Mouse (Mus musculus) erythroblast, embryonic 14.5 days (primary cell): ENCODE results near the gene 4932438H23Rik. TPM values are rescaled to one million over a fixed set of nuclear protein-coding genes. Genes with fewer than 3 reads are reported as not detected.
"Not testable (repeated sequence)": the region's sequence is repeated elsewhere in the genome, so short reads cannot be mapped to it uniquely, and the experiment has no call there.

Experiments used
- H3K27me3 ChIP-seq: 2 replicates; pipeline ENCODE4 v1.6.1; 2012; ENCODE audit warnings: inconsistent platforms; ENCODE audit not compliant: control insufficient read depth
- H3K36me3 ChIP-seq: 2 replicates; pipeline ENCODE4 v1.6.1; 2012; ENCODE audit warnings: mild to moderate bottlenecking, inconsistent platforms; ENCODE audit not compliant: control insufficient read depth
- H3K4me1 ChIP-seq: 2 replicates; pipeline ENCODE4 v1.6.1; 2012; ENCODE audit warnings: inconsistent platforms; ENCODE audit not compliant: control insufficient read depth
- H3K4me3 ChIP-seq: replicated peaks from 2 replicates; pipeline ENCODE3; 2012; ENCODE audit warnings: moderate library complexity, mild to moderate bottlenecking, inconsistent platforms
- H3K9me3 ChIP-seq: 2 replicates; pipeline ENCODE4 v1.6.1; 2012; ENCODE audit warnings: low read length, inconsistent platforms, mixed read lengths; ENCODE audit not compliant: control insufficient read depth
- GATA1 ChIP-seq: IDR thresholded peaks from 2 replicates; pipeline ENCODE4 v1.6.1; 2012; ENCODE audit warnings: low read length, inconsistent platforms, mixed read lengths
- TAL1 ChIP-seq: IDR thresholded peaks from 3 replicates; pipeline ENCODE4 v1.6.1; 2012; ENCODE audit warnings: low read length, inconsistent platforms, mixed read lengths
- polyA plus RNA-seq: library from polyadenylated mRNA; stranded (reverse); fragments of >175 nt; gene quantifications from 2 replicates; pipeline ENCODE4 v1.2.3, GENCODE M21; 2012

4932438H23Rik gene
- polyA plus RNA-seq, 1 experiment, result not detected

DNA sequence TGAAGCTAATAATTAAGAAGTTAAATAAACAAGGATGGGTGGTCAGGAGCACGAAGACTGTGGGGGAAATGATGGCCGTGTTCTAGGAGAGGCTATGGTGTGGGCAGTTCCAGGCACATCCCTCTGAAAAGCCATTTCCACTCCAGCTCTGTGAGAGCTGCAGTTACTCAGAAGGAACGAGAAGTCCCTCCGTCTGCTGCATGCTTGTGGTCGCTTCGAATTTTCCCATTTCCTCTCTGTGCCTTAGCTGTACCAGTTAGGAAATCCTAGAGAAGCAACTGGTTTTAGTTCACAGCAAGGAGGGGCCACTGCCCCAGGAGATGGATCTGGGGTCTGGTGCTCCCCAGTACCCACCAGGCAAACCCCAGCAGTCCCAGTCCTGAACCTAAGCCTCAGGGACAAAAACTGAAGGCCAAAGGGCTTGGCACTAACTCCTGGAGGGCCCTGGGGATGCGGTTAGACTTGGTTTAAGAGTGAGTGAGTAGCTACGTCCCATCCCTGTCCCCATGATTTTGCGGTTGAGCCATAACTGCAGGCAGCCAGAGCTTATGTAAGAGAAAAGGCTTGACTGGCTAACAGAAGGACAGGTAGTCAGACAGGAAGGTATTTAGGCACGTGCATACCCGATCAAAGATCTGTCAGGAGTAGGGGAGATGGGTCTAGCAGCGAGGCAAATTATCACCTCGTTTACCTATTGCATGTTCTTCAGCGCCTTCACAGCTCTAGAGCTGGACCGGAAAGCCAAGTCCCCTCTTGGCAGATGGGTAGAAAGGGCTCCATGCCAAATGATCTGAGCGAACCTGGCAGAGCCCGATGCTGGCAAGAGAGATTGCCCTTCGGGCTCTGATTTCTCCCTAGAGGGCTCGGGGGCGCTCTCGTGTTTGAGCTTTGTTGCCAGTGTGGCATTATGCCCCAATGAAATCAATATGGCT, 10.3 kb downstream of the 4932438H23Rik start:
- H3K4me3 ChIP-seq, result no peak overlapping the region
- H3K9me3 ChIP-seq, result peaks cover 17% of the 10 kb centered on the region
- peaks cover 2% of the 10 kb centered on the region; the same call in 1 of the 2 replicates for H3K27me3 ChIP-seq
- peaks cover 20% of the 10 kb centered on the region for H3K36me3 ChIP-seq
- TF ChIP-seq GATA1 (no peak), TAL1 (no peak)
- H3K4me1 ChIP-seq, result peaks cover 80% of the 10 kb centered on the region

DNA sequence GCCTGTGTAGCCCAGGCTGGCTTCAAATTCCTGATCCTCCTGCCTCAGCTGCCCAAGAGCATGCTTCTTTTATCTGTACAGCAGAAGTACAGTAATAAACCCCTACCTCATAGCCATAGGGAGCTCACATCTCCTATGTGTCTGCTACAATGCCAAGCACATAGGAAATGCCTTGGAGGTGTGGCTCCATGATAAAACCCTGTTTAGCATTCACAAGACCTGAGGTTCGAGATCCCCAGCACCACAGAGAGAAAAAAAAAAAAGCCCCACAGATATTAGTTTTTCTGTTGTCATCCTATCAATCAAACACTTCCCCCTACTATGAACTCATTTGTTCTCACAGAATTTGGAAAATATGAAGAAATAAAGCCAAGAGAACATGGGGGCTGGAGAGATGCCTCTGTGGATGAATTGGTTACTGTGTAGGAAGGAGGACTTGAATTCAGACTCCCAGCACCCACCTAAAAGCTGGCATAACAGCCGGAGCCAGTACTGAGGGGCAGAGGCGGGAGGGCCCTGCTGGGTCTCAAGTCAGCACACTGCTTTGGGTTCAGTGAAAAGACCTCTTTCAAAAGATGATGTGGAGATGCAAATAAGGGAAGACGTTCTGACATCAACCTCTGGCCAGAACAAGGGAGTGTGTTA, 11.8 kb downstream of the 4932438H23Rik start:
- Histone ChIP-seq H3K27me3 (peaks cover 2% of the 10 kb centered on the region; the same call in 1 of the 2 replicates), H3K36me3 (peaks cover 16% of the 10 kb centered on the region), H3K4me1 (peaks cover 66% of the 10 kb centered on the region), H3K4me3 (no peak overlapping the region), H3K9me3 (peaks cover 17% of the 10 kb centered on the region)
- TF ChIP-seq GATA1, result no peak
- TF ChIP-seq TAL1, result no peak

DNA sequence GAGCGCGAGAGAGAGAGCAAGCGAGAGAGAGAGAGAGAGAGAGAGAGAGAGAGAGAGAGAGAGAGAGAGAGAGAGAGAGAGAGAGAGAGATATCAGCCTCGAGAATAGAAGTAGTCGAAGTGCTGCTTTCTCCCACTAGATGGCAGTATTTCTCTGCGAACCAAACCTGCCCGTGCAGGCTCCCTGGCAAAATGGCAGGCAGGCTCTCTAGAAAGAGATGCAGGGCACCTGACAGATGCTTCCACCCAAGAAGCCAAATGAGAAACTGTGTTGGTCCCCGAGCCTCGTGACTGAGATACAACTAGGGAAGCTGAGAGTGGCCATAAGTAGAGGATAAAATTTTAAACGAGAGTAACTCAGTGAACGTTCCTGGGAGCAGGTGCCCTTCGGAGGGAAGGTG, 13.4 kb downstream of the 4932438H23Rik start:
- Histone ChIP-seq H3K27me3 (peaks cover 2% of the 10 kb centered on the region; the same call in 1 of the 2 replicates), H3K4me3 (no peak overlapping the region), H3K9me3 (peaks cover 17% of the 10 kb centered on the region), H3K4me1 (peaks cover 54% of the 10 kb centered on the region), H3K36me3 (peaks cover 16% of the 10 kb centered on the region)
- TF ChIP-seq GATA1 (no peak), TAL1 (no peak)

DNA sequence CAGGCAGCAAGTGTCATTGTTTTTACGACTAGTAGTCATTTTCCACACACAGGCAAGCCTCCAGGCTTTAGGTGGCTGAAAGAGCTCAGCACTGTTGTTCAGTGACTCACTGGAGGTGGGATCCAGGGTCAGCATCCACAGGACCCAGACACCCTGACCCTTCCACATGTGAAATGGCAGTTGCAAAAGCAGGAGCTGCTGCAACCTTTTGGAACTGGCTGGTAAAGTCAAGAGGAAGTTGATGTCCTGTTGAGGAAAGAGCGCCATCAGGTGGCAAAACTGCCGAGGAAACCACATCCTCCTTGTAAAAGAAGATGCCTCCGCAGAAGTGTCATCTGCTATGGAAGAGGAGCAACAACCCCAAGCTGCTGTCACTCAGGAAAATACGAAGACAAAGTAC, 18.7 kb downstream of the 4932438H23Rik start:
- H3K4me3 ChIP-seq, result no peak overlapping the region
- H3K27me3 ChIP-seq, result peaks cover 1% of the 10 kb centered on the region; the same call in 1 of the 2 replicates
- H3K9me3 ChIP-seq, result no peaks in the 10 kb centered on the region
- H3K36me3 ChIP-seq, result no peaks in the 10 kb centered on the region
- peaks cover 16% of the 10 kb centered on the region for H3K4me1 ChIP-seq
- TF ChIP-seq GATA1 (no peak), TAL1 (no peak)

DNA sequence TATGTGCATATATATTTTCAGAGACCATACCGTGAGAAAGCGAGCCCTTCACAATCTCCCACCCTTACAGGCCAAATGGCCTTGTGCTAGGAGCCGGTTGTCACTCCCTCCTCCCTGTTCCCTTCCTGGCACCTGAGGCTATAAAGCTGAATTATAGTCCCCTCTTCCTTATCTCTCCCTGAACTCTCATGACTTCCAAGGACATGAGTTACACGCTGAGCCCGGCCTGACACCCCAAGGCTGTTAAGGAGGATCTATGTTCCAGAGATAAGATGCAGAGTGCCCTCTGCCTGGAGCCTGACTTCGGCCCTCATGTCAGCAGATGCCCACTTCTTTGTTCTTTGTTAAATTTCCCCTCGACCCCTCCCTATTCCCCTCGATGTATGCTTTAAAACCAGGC, 19.5 kb downstream of the 4932438H23Rik start:
- not testable (repeated sequence) for H3K4me3 ChIP-seq, H3K4me1 ChIP-seq, H3K36me3 ChIP-seq, H3K9me3 ChIP-seq, H3K27me3 ChIP-seq

DNA sequence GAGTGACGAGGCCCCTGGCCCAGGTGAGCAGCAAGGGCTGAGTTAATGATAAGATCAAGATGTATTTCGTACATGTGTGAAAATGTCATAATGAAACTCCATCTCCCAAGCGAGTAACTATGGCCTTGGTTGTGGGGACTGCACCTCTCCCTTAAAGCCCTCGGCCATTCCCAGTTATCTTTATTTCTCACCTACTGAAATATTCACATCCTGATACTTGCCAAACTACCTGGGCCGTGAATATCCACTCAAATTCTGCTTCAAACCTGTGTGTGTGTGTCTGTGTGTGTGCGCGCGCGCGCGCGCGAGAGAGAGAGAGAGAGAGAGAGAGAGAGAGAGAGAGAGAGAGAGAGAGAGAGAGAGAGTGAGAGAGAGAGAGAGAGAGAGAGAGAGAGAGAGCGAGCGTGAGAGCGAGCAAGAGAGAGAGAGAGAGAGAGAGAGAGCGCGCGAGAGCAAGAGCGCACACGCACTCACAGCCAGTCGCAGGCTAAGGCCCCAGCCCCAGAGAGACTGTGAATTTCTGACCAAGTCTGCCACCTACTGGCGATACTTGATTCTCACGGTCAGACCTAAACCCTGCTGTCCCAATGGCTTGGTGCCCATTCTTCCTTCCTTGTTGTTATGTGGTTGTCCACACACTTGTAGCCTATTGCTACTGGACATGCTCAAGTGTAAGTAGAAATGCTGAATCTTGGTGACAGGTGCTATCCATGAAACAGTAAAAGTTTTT, 21.6 kb downstream of the 4932438H23Rik start:
- Histone ChIP-seq H3K36me3 (no peaks in the 10 kb centered on the region), H3K4me3 (no peak overlapping the region), H3K27me3 (peaks cover 19% of the 10 kb centered on the region), H3K9me3 (no peaks in the 10 kb centered on the region), H3K4me1 (peaks cover 5% of the 10 kb centered on the region)
- TF ChIP-seq GATA1, result no peak
- no peak for TF ChIP-seq TAL1

DNA sequence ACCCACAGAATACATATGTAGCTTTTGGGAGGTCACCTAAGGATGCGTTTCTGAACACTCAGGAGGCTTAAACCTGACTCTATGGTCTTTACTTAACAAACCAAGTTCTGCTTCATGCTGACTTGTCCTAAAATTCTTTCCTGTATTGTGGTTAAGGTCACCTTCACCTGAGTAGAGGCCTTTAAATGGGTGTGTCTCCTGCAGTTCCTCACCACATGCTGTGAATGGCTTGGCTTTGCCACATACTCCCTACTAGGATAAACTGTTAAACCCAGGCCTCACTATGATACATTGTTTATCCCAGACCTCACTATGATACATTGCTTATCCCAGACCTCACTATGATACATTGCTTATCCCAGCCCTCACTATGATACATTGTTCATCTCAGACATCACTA, 22.7 kb downstream of the 4932438H23Rik start:
- Histone ChIP-seq H3K27me3 (peaks cover 24% of the 10 kb centered on the region), H3K36me3 (no peaks in the 10 kb centered on the region), H3K9me3 (no peaks in the 10 kb centered on the region), H3K4me3 (no peak overlapping the region), H3K4me1 (peaks cover 5% of the 10 kb centered on the region)
- TF ChIP-seq GATA1 (no peak), TAL1 (no peak)

DNA sequence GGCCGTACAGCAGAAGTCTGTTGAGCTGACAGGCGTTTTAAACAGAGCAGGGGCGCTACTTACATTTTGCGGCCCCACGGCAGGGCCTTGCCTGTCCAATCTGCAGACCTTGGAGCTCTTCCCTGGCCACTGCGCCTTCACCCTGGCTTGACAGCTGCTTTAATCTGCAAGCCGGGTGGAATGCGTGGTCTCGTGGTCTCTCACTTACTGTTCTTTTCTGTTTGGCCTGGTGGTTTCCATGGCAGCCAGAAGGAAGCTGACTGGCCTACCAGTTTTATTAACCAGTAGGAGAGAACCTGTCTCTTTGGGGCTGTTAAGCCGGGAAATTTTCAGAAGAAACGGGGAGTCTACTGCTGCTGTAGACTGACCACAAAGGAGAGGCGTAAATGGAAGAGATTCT, 26.0 kb downstream of the 4932438H23Rik start:
- TF ChIP-seq GATA1 (no peak), TAL1 (no peak)
- Histone ChIP-seq H3K9me3 (no peaks in the 10 kb centered on the region), H3K36me3 (no peaks in the 10 kb centered on the region), H3K27me3 (peaks cover 37% of the 10 kb centered on the region), H3K4me1 (peaks cover 7% of the 10 kb centered on the region), H3K4me3 (no peak overlapping the region)

DNA sequence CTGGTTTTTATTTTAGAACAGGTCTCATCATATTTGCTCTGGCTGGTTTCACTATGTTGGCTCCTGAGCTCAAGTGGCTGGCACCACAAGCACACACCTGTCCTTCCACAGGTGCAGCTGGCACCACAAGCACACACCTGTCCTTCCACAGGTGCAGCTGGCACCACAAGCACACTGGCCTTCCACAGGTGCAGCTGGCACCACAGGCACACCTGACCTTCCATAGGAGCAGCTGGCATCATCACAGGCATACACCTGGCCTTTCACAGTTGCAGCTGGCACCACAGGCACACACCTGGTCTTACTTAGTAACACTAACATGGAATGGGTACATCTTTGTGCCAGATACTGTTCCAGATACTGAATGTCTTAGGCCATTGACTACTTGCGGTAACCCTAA, 27.8 kb downstream of the 4932438H23Rik start:
- peaks cover 2% of the 10 kb centered on the region; the same call in 1 of the 2 replicates for H3K4me1 ChIP-seq
- TF ChIP-seq TAL1 (no peak), GATA1 (no peak)
- H3K9me3 ChIP-seq, result no peaks in the 10 kb centered on the region
- no peaks in the 10 kb centered on the region for H3K36me3 ChIP-seq
- H3K4me3 ChIP-seq, result no peak overlapping the region
- H3K27me3 ChIP-seq, result peaks cover 37% of the 10 kb centered on the region
